Mouse (Mus musculus): ENCODE results near the gene Prss23.

Prss23 gene

GRCm38 (mm10) chr7:89499516-89500307 lies 27.3 kb downstream of the Prss23 start:
- peak; percentile 65 for DNase-seq

- DNase-seq, result no peak
Measured at GRCm38 (mm10) chr7:89483769-89484568, 43.0 kb downstream of the Prss23 start.

- DNase-seq, result no peak
Measured at GRCm38 (mm10) chr7:89481723-89482122, 45.3 kb downstream of the Prss23 start.

- no peak for DNase-seq
Measured at GRCm38 (mm10) chr7:89478490-89478889, 48.5 kb downstream of the Prss23 start.

GRCm38 (mm10) chr7:89477294-89477999 lies 49.5 kb downstream of the Prss23 start:
- no peak for DNase-seq

GRCm38 (mm10) chr7:89473442-89473841 lies 53.5 kb downstream of the Prss23 start:
- DNase-seq, result no peak

- no peak for DNase-seq
Measured at GRCm38 (mm10) chr7:89463775-89464592, 63.0 kb downstream of the Prss23 start.

GRCm38 (mm10) chr7:89463246-89463645 lies 63.7 kb downstream of the Prss23 start:
- no peak for DNase-seq

- DNase-seq, result no peak
Measured at GRCm38 (mm10) chr7:89462646-89463207, 64.3 kb downstream of the Prss23 start.

- DNase-seq, result no peak
Measured at GRCm38 (mm10) chr7:89461351-89461750, 65.6 kb downstream of the Prss23 start.

GRCm38 (mm10) chr7:89460911-89461310 lies 66.1 kb downstream of the Prss23 start:
- DNase-seq, result no peak

GRCm38 (mm10) chr7:89459691-89460090 lies 67.3 kb downstream of the Prss23 start:
- DNase-seq, result no peak

All from right cerebral cortex, postnatal 4 days (tissue).